Mouse (Mus musculus) lung, adult 2 months (tissue): ENCODE data around the gene Stxbp1.

Experiments used
- CTCF ChIP-seq: fragments of 200-500 bp; IDR thresholded peaks from 2 replicates; pipeline ENCODE4 v1.5.1; 2011; ENCODE audit warnings: mild to moderate bottlenecking, low read length, control low read depth; ENCODE audit not compliant: insufficient read depth
- POLR2A ChIP-seq: fragments of 200-500 bp; IDR thresholded peaks from 2 replicates; pipeline ENCODE4 v1.6.1; 2011; ENCODE audit warnings: low read depth, mild to moderate bottlenecking, control low read depth, low read length, borderline replicate concordance; ENCODE audit errors: extremely low read depth

GRCm38 (mm10) chr2:32881054-32881453 is 34.0 kb upstream of the Stxbp1 start:
- TF ChIP-seq CTCF (no peak), POLR2A (no peak)
